Mouse (Mus musculus): ENCODE measurements around the gene Hrh2.
A peak's percentile ranks its signal among the peaks of the same experiment; 100 is the strongest.

The Hrh2 gene

DNA sequence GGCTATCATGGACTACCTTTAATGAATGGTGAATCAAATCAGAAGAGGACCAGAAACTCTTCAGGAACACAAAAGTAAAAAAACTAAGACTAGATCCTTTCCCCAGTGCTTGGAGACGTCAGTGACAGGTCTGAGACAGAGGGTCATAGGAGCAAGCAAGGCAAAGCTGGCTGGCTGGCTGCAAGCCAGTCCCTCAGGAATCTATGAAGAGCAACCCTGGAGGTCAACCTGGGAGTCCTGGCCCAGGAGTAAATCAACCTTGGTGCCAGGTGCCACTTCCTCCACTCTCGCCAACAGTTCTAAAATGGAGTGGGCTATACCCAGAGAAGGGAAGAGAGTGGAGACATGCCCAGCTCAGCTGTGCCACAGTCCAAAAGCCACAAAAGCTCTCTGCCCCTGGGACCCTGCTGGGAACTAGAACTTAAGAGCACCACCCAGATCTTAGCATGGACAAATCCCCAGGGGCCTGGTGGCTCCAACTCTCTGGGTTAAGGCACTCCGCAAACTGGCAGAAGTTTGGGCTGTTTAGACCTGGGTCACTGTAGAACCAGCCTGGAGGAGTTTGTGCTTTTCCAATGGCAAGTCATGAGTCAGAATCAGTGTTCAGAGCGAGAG is 15.4 kb upstream of the Hrh2 start:
- ATAC-seq (ENCODE audit: low TSS enrichment): no peak

DNA sequence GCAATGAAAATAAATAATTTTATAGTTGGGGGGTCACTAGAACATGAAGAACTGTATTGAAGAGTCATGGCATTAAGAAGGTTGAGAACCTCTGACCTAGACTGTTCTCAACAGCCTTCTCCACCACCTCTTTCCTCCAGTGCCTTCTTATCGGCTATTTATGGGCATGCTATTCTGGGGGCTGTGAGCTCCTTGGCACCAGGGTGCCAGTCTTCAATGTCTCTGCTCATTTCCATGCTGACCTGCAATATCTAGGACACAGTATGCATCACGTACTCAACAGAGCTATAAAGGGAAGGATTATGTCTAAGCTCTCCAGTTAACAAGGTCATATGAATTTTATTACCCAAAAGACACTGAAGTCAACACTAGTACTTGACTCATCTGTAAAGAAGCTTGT is 14.6 kb upstream of the Hrh2 start:
- no peak for ATAC-seq (ENCODE audit: low TSS enrichment)

- ATAC-seq (ENCODE audit: low TSS enrichment): no peak
Measured at GRCm38 (mm10) chr13:54178647-54179046, 13.3 kb upstream of the Hrh2 start.

- ATAC-seq (ENCODE audit: low TSS enrichment): no peak
Measured at GRCm38 (mm10) chr13:54179971-54180370, 12.0 kb upstream of the Hrh2 start.

- no peak for ATAC-seq (ENCODE audit: low TSS enrichment)
Measured at GRCm38 (mm10) chr13:54180461-54180860, 11.5 kb upstream of the Hrh2 start.

- no peak for ATAC-seq (ENCODE audit: low TSS enrichment)
Measured at GRCm38 (mm10) chr13:54181318-54181717, 10.6 kb upstream of the Hrh2 start.

GRCm38 (mm10) chr13:54181947-54182346 is 10.0 kb upstream of the Hrh2 start:
- ATAC-seq (ENCODE audit: low TSS enrichment): no peak

DNA sequence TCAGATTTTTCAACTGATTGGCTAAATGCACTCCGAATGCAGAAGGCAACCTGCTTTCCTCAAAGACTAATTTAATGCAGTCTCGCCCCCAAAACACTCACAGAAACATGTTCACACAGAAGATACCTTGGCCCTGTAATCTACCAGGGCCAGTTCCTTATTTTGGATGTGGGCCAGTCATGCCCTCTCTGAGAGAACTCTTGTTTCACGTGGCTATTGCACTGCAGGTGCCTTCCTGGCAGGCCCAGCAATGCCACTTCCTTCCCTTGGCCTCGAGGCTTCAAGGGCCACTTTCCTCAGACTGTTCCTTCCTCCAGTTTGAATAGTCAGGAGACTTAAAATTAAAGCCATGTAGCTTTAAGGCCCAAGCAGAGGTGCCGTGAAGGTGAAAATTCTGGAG is 5.5 kb upstream of the Hrh2 start:
- ATAC-seq (ENCODE audit: low TSS enrichment): no peak

DNA sequence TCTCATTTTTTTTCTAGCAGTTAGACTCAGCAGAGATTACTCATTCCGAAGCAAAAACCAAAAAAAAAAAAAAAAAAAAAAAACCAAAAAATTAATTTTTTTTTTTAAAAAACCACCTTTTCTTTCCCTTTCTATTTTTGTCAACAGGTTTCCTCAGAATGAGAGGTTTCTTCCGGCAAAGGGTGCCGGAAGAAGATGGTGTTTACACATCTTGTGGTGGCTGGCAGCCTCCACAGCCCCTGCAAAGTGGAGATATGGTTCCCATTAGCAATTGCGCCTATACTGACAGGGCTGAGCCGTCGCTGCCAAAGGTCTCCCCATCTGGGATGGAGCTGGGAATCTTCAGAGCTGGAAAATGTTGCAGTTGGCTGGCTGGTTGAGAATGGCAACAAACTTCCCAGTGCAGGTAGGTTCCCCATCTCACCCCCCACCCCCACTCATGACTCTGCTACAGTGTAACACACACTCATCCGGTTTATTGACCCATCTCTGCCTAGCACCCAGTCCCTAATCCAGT is 3.7 kb upstream of the Hrh2 start:
- ATAC-seq (ENCODE audit: low TSS enrichment): no peak

GRCm38 (mm10) chr13:54189896-54190295 is 2.0 kb upstream of the Hrh2 start:
- no peak for ATAC-seq (ENCODE audit: low TSS enrichment)

- no peak for ATAC-seq (ENCODE audit: low TSS enrichment)
Measured at GRCm38 (mm10) chr13:54191181-54191580, 748 bp upstream of the Hrh2 start.

GRCm38 (mm10) chr13:54193580-54193979 is 1.7 kb downstream of the Hrh2 start:
- no peak; the same call in 1 of the 2 replicates for ATAC-seq (ENCODE audit: low TSS enrichment)

GRCm38 (mm10) chr13:54199000-54199399 is 7.1 kb downstream of the Hrh2 start:
- ATAC-seq (ENCODE audit: low TSS enrichment): no peak

- ATAC-seq (ENCODE audit: low TSS enrichment): 0 out of 2 replicates have a peak, but pooled peaks have one; percentile 13
Measured at GRCm38 (mm10) chr13:54202458-54202857, 10.5 kb downstream of the Hrh2 start.

DNA sequence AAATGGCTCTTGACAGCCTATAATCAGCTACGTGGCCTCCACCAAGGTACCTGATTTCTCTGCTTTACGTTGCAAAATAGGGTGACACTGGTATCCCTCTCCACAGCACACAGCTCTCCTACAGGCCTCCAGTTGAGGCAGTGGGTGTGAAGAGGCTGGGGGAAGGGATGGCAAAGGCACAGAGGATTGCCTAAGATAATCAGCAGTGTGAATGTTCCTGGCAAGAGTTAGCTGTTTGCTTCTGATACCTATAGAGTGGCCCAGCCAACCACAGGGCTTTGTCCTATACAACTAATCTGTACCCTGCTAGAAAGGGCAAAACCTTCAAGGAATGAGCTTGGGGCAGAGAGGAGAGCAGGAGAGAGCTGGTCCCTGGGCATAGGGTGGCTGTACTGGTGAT is 11.5 kb downstream of the Hrh2 start:
- ATAC-seq (ENCODE audit: low TSS enrichment): peak; percentile 45

GRCm38 (mm10) chr13:54205195-54205594 is 13.3 kb downstream of the Hrh2 start:
- ATAC-seq (ENCODE audit: low TSS enrichment): no peak

- ATAC-seq (ENCODE audit: low TSS enrichment): peak; percentile 62
Measured at GRCm38 (mm10) chr13:54206140-54206753, 14.3 kb downstream of the Hrh2 start.

- no peak for ATAC-seq (ENCODE audit: low TSS enrichment)
Measured at GRCm38 (mm10) chr13:54209476-54210253, 17.7 kb downstream of the Hrh2 start.

- peak; percentile 53; the same call in 1 of the 2 replicates for ATAC-seq (ENCODE audit: low TSS enrichment)
Measured at GRCm38 (mm10) chr13:54211528-54212488, 19.9 kb downstream of the Hrh2 start.

- ATAC-seq (ENCODE audit: low TSS enrichment): no peak
Measured at GRCm38 (mm10) chr13:54212516-54212915, 20.6 kb downstream of the Hrh2 start.

GRCm38 (mm10) chr13:54215266-54215665 is 23.3 kb downstream of the Hrh2 start:
- no peak for ATAC-seq (ENCODE audit: low TSS enrichment)
